Mouse (Mus musculus): Measurements from ENCODE around the gene Clec11a. TPM values are rescaled to one million over a fixed set of nuclear protein-coding genes. Genes with fewer than 3 reads are reported as not detected.

Clec11a gene
- polyA plus RNA-seq, 1 experiment from 2014 or later, result 0.06 TPM

GRCm38 (mm10) chr7:44337121-44337849 is 30.6 kb upstream of the Clec11a start:
- no peak overlapping the region for H3K4me3 ChIP-seq (ENCODE audit: inconsistent target)
- no peaks in the 10 kb centered on the region for H3K36me3 ChIP-seq (ENCODE audit: inconsistent target)
- no peak overlapping the region for H3K27ac ChIP-seq
- H3K79me2 ChIP-seq (ENCODE audit: inconsistent target), result no peaks in the 10 kb centered on the region
- WGBS (ENCODE audit: missing documents), result 7% methylated on average over 32 of the region's 32 CpGs

- Histone ChIP-seq H3K27ac (no peak overlapping the region), H3K36me3 (ENCODE audit: inconsistent target) (no peaks in the 10 kb centered on the region), H3K4me3 (ENCODE audit: inconsistent target) (no peak overlapping the region), H3K79me2 (ENCODE audit: inconsistent target) (no peaks in the 10 kb centered on the region)
- WGBS (ENCODE audit: missing documents), result 6% methylated on average over 43 of the region's 54 CpGs
Measured at GRCm38 (mm10) chr7:44336046-44337021, 29.6 kb upstream of the Clec11a start.

GRCm38 (mm10) chr7:44335031-44335878 is 28.6 kb upstream of the Clec11a start:
- 9% methylated on average over 24 of the region's 40 CpGs for WGBS (ENCODE audit: missing documents)
- H3K27ac ChIP-seq, result no peak overlapping the region
- no peak overlapping the region for H3K4me3 ChIP-seq (ENCODE audit: inconsistent target)
- H3K36me3 ChIP-seq (ENCODE audit: inconsistent target), result no peaks in the 10 kb centered on the region
- no peaks in the 10 kb centered on the region for H3K79me2 ChIP-seq (ENCODE audit: inconsistent target)

- no peaks in the 10 kb centered on the region for H3K36me3 ChIP-seq (ENCODE audit: inconsistent target)
- no peak overlapping the region for H3K27ac ChIP-seq
- no peak overlapping the region for H3K4me3 ChIP-seq (ENCODE audit: inconsistent target)
- 60% methylated on average over 14 of the region's 14 CpGs for WGBS (ENCODE audit: missing documents)
- no peaks in the 10 kb centered on the region for H3K79me2 ChIP-seq (ENCODE audit: inconsistent target)
Measured at GRCm38 (mm10) chr7:44334139-44334538, 27.4 kb upstream of the Clec11a start.

GRCm38 (mm10) chr7:44332336-44332735 is 25.6 kb upstream of the Clec11a start:
- H3K27ac ChIP-seq, result no peak overlapping the region
- 41% methylated on average over 3 of the region's 3 CpGs for WGBS (ENCODE audit: missing documents)
- no peaks in the 10 kb centered on the region for H3K36me3 ChIP-seq (ENCODE audit: inconsistent target)
- H3K4me3 ChIP-seq (ENCODE audit: inconsistent target), result no peak overlapping the region
- H3K79me2 ChIP-seq (ENCODE audit: inconsistent target), result no peaks in the 10 kb centered on the region

GRCm38 (mm10) chr7:44326614-44327013 is 19.9 kb upstream of the Clec11a start:
- H3K79me2 ChIP-seq (ENCODE audit: inconsistent target), result no peaks in the 10 kb centered on the region
- H3K4me3 ChIP-seq (ENCODE audit: inconsistent target), result no peak overlapping the region
- H3K36me3 ChIP-seq (ENCODE audit: inconsistent target), result no peaks in the 10 kb centered on the region
- no peak overlapping the region for H3K27ac ChIP-seq
- 31% methylated on average over 6 of the region's 6 CpGs for WGBS (ENCODE audit: missing documents)

GRCm38 (mm10) chr7:44322290-44322689 is 15.6 kb upstream of the Clec11a start:
- Histone ChIP-seq H3K79me2 (ENCODE audit: inconsistent target) (no peaks in the 10 kb centered on the region), H3K4me3 (ENCODE audit: inconsistent target) (no peak overlapping the region), H3K27ac (no peak overlapping the region), H3K36me3 (ENCODE audit: inconsistent target) (no peaks in the 10 kb centered on the region)
- WGBS (ENCODE audit: missing documents), result 88% methylated on average over 1 of the region's 1 CpGs

- Histone ChIP-seq H3K36me3 (ENCODE audit: inconsistent target) (no peaks in the 10 kb centered on the region), H3K79me2 (ENCODE audit: inconsistent target) (no peaks in the 10 kb centered on the region), H3K4me3 (ENCODE audit: inconsistent target) (no peak overlapping the region), H3K27ac (no peak overlapping the region)
- WGBS (ENCODE audit: missing documents), result 34% methylated on average over 8 of the region's 8 CpGs
Measured at GRCm38 (mm10) chr7:44320886-44321285, 14.2 kb upstream of the Clec11a start.

- Histone ChIP-seq H3K27ac (no peak overlapping the region), H3K36me3 (ENCODE audit: inconsistent target) (no peaks in the 10 kb centered on the region), H3K79me2 (ENCODE audit: inconsistent target) (no peaks in the 10 kb centered on the region), H3K4me3 (ENCODE audit: inconsistent target) (no peak overlapping the region)
- WGBS (ENCODE audit: missing documents), result 41% methylated on average over 4 of the region's 4 CpGs
Measured at GRCm38 (mm10) chr7:44317913-44318312, 11.2 kb upstream of the Clec11a start.

GRCm38 (mm10) chr7:44312484-44312883 is 5.8 kb upstream of the Clec11a start:
- 50% methylated on average over 16 of the region's 16 CpGs for WGBS (ENCODE audit: missing documents)
- Histone ChIP-seq H3K79me2 (ENCODE audit: inconsistent target) (no peaks in the 10 kb centered on the region), H3K27ac (no peak overlapping the region), H3K36me3 (ENCODE audit: inconsistent target) (no peaks in the 10 kb centered on the region), H3K4me3 (ENCODE audit: inconsistent target) (no peak overlapping the region)

- Histone ChIP-seq H3K36me3 (ENCODE audit: inconsistent target) (no peaks in the 10 kb centered on the region), H3K79me2 (ENCODE audit: inconsistent target) (no peaks in the 10 kb centered on the region), H3K27ac (no peak overlapping the region), H3K4me3 (ENCODE audit: inconsistent target) (no peak overlapping the region)
- 6% methylated on average over 6 of the region's 6 CpGs for WGBS (ENCODE audit: missing documents)
Measured at GRCm38 (mm10) chr7:44311713-44312304, 5.1 kb upstream of the Clec11a start.

GRCm38 (mm10) chr7:44310878-44311712 is 4.4 kb upstream of the Clec11a start:
- no peak overlapping the region for H3K4me3 ChIP-seq (ENCODE audit: inconsistent target)
- H3K36me3 ChIP-seq (ENCODE audit: inconsistent target), result no peaks in the 10 kb centered on the region
- H3K27ac ChIP-seq, result no peak overlapping the region
- 2% methylated on average over 30 of the region's 38 CpGs for WGBS (ENCODE audit: missing documents)
- H3K79me2 ChIP-seq (ENCODE audit: inconsistent target), result no peaks in the 10 kb centered on the region

GRCm38 (mm10) chr7:44310285-44310877 is 3.7 kb upstream of the Clec11a start:
- WGBS (ENCODE audit: missing documents), result 2% methylated on average over 39 of the region's 40 CpGs
- Histone ChIP-seq H3K79me2 (ENCODE audit: inconsistent target) (no peaks in the 10 kb centered on the region), H3K27ac (no peak overlapping the region), H3K36me3 (ENCODE audit: inconsistent target) (no peaks in the 10 kb centered on the region), H3K4me3 (ENCODE audit: inconsistent target) (no peak overlapping the region)
